Mouse (Mus musculus): ENCODE results near the gene Cenph. TPM values are rescaled to one million over a fixed set of nuclear protein-coding genes. Genes with fewer than 3 reads are reported as not detected.

Gene Cenph
- 0.71 and 2.2 TPM in 2 replicates for total RNA-seq (2014; rRNA removed)
- polyA plus RNA-seq (2015; fragmentation: Nextera tagmentation; extraction: Ambion mirVana) = 4.3 and 4.4 TPM in 2 replicates

DNA sequence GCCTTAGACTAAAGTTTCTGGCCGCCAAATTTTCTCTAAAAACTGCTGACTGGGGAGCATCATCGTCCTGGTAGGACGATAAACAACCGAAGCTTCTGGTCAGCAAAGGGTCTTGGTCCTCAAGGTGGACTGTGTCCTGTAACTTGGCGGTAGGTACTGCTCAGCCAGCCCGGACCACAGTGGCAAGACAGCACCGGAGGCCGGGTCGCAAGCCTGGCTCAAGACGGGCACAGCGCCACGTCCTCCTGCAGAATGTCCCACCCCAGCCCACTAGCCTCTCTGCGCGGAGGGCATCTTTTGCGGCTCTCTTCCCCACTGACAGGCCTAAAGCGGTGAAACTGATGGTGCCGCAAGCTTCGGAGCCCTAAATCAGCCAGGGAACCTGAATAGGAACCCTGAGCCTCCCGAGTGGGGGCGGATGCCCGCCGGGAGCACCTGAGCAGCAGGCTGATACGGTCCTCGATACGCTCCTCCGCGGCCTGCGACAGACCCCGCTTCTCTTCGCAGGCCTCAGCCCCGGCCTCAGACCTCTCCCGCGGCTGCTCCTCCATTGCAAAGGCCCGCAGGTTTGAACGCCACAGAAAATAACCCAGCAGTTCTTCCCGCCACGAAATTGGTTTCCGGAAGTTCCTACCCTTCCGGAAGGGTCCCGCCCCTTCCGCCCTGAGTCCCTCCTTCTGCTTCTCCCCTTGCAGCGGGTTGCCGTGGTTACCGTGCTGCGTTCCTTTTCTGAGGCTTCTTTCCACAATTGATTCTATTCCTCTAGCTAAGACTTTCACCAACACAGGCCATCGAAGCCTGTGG is at the start of gene Cenph:
Gene Cenph (minus strand): TSS at position 648 of the 804 bp plus-strand sequence.
- H3K4me3 ChIP-seq (ENCODE audit: low read depth, low read length) = peak within 1 kb of the TSS; percentile 72

DNA sequence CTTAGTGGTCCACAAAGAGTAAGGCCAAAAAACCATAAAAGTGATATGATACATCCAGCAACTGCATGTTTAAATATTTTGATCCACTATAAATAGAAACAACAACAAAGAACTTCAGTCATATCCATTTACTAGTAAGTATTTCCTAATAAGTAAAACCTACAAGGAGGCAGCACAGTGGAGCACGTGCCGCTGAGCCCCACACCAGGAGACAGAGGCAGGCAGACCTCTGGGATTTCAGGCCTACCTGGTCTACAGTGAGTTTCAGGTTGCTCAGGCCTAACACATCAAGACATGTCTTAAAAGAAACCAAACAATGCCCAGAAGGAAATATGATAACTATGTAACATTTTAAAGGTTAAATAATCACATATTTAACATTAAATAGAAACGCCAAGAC is 49.2 kb upstream of the Cenph start:
- DNase-seq (ENCODE audit: low spot score) = no peak
- Histone ChIP-seq H3K9me3 (ENCODE audit: low read length) (no peaks in the 10 kb centered on the region), H3K4me1 (ENCODE audit: insufficient read depth, low read length) (no peaks in the 10 kb centered on the region), H3K27ac (ENCODE audit: low read depth, low read length) (no peak overlapping the region), H3K9ac (replicated peaks; ENCODE audit: low read length, poor library complexity, severe bottlenecking) (no peak overlapping the region), H3K4me2 (ENCODE audit: low read depth, low read length, poor library complexity, severe bottlenecking) (no peak overlapping the region), H3K27me3 (ENCODE audit: insufficient read depth, low read length) (no peaks in the 10 kb centered on the region), H3K4me3 (ENCODE audit: low read depth, low read length) (no peak overlapping the region), H3K36me3 (ENCODE audit: insufficient read depth, low read length) (peaks cover 27% of the 10 kb centered on the region)
- no peak for TF ChIP-seq CTCF (IDR thresholded peaks at IDR 0.05)
- 95% methylated on average over 3 of the region's 3 CpGs for WGBS
- no peak for ATAC-seq (ENCODE audit: low FRiP score)

More for the DNA sequence above, at the start of gene Cenph:
- TF ChIP-seq CTCF (IDR thresholded peaks at IDR 0.05) = no peak
- peak; percentile 92 for ATAC-seq (ENCODE audit: low FRiP score)
- Histone ChIP-seq H3K27ac (ENCODE audit: low read depth, low read length) (no peak within 1 kb of the TSS), H3K4me1 (ENCODE audit: insufficient read depth, low read length) (no peaks in the 10 kb centered on the region; the same call in 1 of the 2 replicates), H3K36me3 (ENCODE audit: insufficient read depth, low read length) (no peaks in the 10 kb centered on the region), H3K27me3 (ENCODE audit: insufficient read depth, low read length) (no peaks in the 10 kb centered on the region), H3K9me3 (ENCODE audit: low read length) (no peaks in the 10 kb centered on the region), H3K4me2 (ENCODE audit: low read depth, low read length, poor library complexity, severe bottlenecking) (peak within 1 kb of the TSS; percentile 99), H3K9ac (replicated peaks; ENCODE audit: low read length, poor library complexity, severe bottlenecking) (no peak within 1 kb of the TSS)
- WGBS = under 1% methylated on average over 46 of the region's 46 CpGs
- peak; percentile 92 for DNase-seq (ENCODE audit: low spot score)

DNA sequence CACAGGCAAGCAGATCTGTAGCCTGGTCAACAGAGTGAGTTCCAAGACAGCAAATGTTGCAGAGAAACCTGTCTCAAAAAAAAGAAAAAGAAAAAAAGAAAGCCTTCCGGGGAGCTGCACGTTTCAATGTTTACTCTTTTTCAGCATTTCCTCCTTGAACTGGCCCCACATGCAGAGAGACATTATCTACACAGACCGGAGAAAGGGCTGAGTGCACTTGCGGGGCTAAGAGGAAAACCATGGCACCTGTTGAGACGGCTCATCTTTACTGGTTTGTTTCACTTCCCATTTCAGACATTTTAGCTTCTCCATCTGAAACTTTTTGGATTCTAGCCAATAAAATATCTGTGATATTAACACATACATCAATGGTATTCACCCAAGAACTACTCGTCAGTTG is 48.6 kb upstream of the Cenph start:
- 86% methylated on average over 6 of the region's 6 CpGs for WGBS
- Histone ChIP-seq H3K4me3 (ENCODE audit: low read depth, low read length) (no peak overlapping the region), H3K27me3 (ENCODE audit: insufficient read depth, low read length) (no peaks in the 10 kb centered on the region), H3K9ac (replicated peaks; ENCODE audit: low read length, poor library complexity, severe bottlenecking) (no peak overlapping the region), H3K4me1 (ENCODE audit: insufficient read depth, low read length) (no peaks in the 10 kb centered on the region), H3K27ac (ENCODE audit: low read depth, low read length) (no peak overlapping the region), H3K9me3 (ENCODE audit: low read length) (no peaks in the 10 kb centered on the region), H3K4me2 (ENCODE audit: low read depth, low read length, poor library complexity, severe bottlenecking) (no peak overlapping the region), H3K36me3 (ENCODE audit: insufficient read depth, low read length) (peaks cover 31% of the 10 kb centered on the region)
- DNase-seq (ENCODE audit: low spot score) (no peak), ATAC-seq (ENCODE audit: low FRiP score) (no peak)
- TF ChIP-seq CTCF (IDR thresholded peaks at IDR 0.05) = no peak

DNA sequence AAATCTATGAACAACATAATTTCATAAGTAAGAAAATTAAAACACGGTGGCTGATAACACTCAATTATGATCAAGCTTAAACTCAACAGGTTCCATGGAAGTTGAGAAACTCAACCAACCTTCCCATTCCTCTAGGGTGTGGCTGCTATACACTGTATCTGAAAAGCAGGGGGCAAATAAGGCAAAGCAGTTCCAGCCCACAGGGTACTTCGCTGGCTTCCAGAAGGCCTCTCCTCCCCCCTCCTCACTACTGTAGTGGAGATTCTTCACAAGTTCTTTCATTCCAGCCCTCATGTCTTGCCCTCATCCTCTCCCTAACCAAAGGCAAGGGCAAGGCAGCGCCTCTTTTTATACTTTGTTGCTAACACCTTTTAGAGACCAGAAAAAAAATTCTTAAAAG is 48.2 kb upstream of the Cenph start:
- Histone ChIP-seq H3K9me3 (ENCODE audit: low read length) (no peaks in the 10 kb centered on the region), H3K4me3 (ENCODE audit: low read depth, low read length) (no peak overlapping the region), H3K36me3 (ENCODE audit: insufficient read depth, low read length) (peaks cover 31% of the 10 kb centered on the region), H3K9ac (replicated peaks; ENCODE audit: low read length, poor library complexity, severe bottlenecking) (no peak overlapping the region), H3K4me2 (ENCODE audit: low read depth, low read length, poor library complexity, severe bottlenecking) (no peak overlapping the region), H3K27me3 (ENCODE audit: insufficient read depth, low read length) (no peaks in the 10 kb centered on the region), H3K4me1 (ENCODE audit: insufficient read depth, low read length) (no peaks in the 10 kb centered on the region), H3K27ac (ENCODE audit: low read depth, low read length) (no peak overlapping the region)
- ATAC-seq (ENCODE audit: low FRiP score) = no peak
- no peak for DNase-seq (ENCODE audit: low spot score)
- 96% methylated on average over 3 of the region's 3 CpGs for WGBS
- TF ChIP-seq CTCF (IDR thresholded peaks at IDR 0.05) = no peak

DNA sequence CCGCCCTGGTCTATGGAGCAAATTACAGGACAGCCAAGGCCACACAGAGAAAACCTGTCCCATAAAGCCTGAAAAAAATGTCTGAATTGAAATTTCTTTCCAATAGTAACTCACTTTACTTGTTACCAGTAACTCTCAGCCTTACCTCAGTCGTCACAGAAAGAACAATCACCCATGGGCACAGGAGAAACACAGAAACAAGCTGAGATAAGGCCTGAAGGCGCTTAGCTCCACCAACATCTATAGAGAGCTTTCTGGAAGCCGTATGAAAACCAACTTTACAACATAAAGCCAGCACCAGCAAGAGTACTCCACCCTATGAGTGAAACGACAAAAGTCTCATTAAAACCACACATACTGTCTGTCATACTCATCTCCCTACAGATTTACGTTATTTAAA is 38.8 kb upstream of the Cenph start:
- Histone ChIP-seq H3K27ac (ENCODE audit: low read depth, low read length) (no peak overlapping the region), H3K9ac (replicated peaks; ENCODE audit: low read length, poor library complexity, severe bottlenecking) (no peak overlapping the region), H3K4me3 (ENCODE audit: low read depth, low read length) (no peak overlapping the region), H3K27me3 (ENCODE audit: insufficient read depth, low read length) (no peaks in the 10 kb centered on the region), H3K4me2 (ENCODE audit: low read depth, low read length, poor library complexity, severe bottlenecking) (no peak overlapping the region), H3K9me3 (ENCODE audit: low read length) (no peaks in the 10 kb centered on the region), H3K36me3 (ENCODE audit: insufficient read depth, low read length) (peaks cover 28% of the 10 kb centered on the region), H3K4me1 (ENCODE audit: insufficient read depth, low read length) (no peaks in the 10 kb centered on the region)
- DNase-seq (ENCODE audit: low spot score) (no peak), ATAC-seq (ENCODE audit: low FRiP score) (no peak)
- WGBS = 93% methylated on average over 6 of the region's 6 CpGs
- TF ChIP-seq CTCF (IDR thresholded peaks at IDR 0.05) = no peak

DNA sequence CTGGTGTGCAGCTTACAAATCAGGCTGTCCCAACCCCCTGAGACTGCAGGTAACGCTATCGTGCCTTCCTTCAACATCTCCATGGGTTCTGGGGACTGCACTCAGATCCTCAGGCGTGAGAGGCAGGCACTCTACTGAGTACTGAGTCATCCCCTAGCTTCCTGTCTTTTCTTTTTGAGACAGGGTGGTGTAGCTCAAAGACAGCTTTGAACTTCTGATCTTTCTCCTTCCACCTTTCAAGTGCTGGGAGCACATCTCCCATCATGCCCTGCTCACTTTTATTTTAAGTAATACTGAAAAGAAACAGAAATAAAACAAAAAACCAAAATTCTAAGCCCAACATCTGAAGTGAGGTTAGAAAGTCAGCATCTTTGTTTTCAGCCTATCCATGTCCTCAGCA is 30.1 kb upstream of the Cenph start:
- WGBS = 87% methylated on average over 3 of the region's 3 CpGs
- H3K36me3 ChIP-seq (ENCODE audit: insufficient read depth, low read length) = peaks cover 48% of the 10 kb centered on the region
- no peak overlapping the region for H3K4me3 ChIP-seq (ENCODE audit: low read depth, low read length)
- no peak overlapping the region for H3K9ac ChIP-seq (replicated peaks; ENCODE audit: low read length, poor library complexity, severe bottlenecking)
- no peaks in the 10 kb centered on the region for H3K9me3 ChIP-seq (ENCODE audit: low read length)
- no peak overlapping the region for H3K4me2 ChIP-seq (ENCODE audit: low read depth, low read length, poor library complexity, severe bottlenecking)
- no peaks in the 10 kb centered on the region for H3K4me1 ChIP-seq (ENCODE audit: insufficient read depth, low read length)
- H3K27ac ChIP-seq (ENCODE audit: low read depth, low read length) = no peak overlapping the region
- ATAC-seq (ENCODE audit: low FRiP score) = no peak
- DNase-seq (ENCODE audit: low spot score) = no peak
- no peaks in the 10 kb centered on the region for H3K27me3 ChIP-seq (ENCODE audit: insufficient read depth, low read length)
- no peak for TF ChIP-seq CTCF (IDR thresholded peaks at IDR 0.05)
